Mouse (Mus musculus): ENCODE results near the gene Rchy1.

- TF ChIP-seq CTCF (conservative IDR thresholded peaks at IDR 0.05 in 1 of 2, IDR thresholded peaks at IDR 0.05 in 1 of 2; ENCODE audit: low read depth in 2 of 2, low read length in 2 of 2) (no peak; a peak in 1 of 4 replicates), POLR2A (IDR thresholded peaks at IDR 0.05; ENCODE audit: low read depth, low read length) (no peak), TBP (conservative IDR thresholded peaks at IDR 0.05; ENCODE audit: low read depth, low read length) (no peak), RAD21 (IDR thresholded peaks at IDR 0.05; ENCODE audit: low read depth, low read length) (no peak), ZC3H11A (IDR thresholded peaks at IDR 0.05; ENCODE audit: low read depth, low read length) (no peak)
These were observed 49.6 kb downstream of the Rchy1 start for GRCm38 (mm10) chr5:91913231-91913630.
